Mouse (Mus musculus) ES-E14 (cell line): ENCODE data around the gene Hlcs. TPM values are rescaled to one million over a fixed set of nuclear protein-coding genes. Genes with fewer than 3 reads are reported as not detected.

Experiments used
- DNase-seq: peaks from one replicate; pipeline ENCODE4 v3.0.0-alpha.2; 2013; ENCODE audit warnings: low read depth, low spot score
- H3K27ac ChIP-seq: 2 replicates; pipeline ENCODE4 v1.5.1; 2012; ENCODE audit warnings: low read depth, mild to moderate bottlenecking, low read length, moderate library complexity, mixed read lengths; ENCODE audit not compliant: poor library complexity, insufficient read depth, severe bottlenecking
- H3K36me3 ChIP-seq: 2 replicates; pipeline ENCODE4 v1.6.1; 2012; ENCODE audit warnings: mild to moderate bottlenecking, low read length, moderate library complexity, mixed read lengths; ENCODE audit not compliant: control insufficient read depth, poor library complexity, insufficient read depth, severe bottlenecking
- H3K4me1 ChIP-seq, 2 experiments: fragments of 150-350 bp in 1 of 2; sonication (generic) in 1 of 2; 2 replicates each; pipeline ENCODE4 v1.6.1; 2012; ENCODE audit warnings: low read length in 2 of 2, mild to moderate bottlenecking in 1 of 2, mixed read lengths in 1 of 2; ENCODE audit not compliant: control insufficient read depth in 2 of 2, insufficient read depth in 2 of 2, poor library complexity in 1 of 2
- H3K4me3 ChIP-seq, 2 experiments: fragments of 150-350 bp in 1 of 2; sonication (generic) in 1 of 2; 2 replicates each; pipeline ENCODE4 v1.5.1; 2012; ENCODE audit warnings: low read length in 2 of 2, low read depth in 1 of 2, mild to moderate bottlenecking in 1 of 2, mixed read lengths in 1 of 2; ENCODE audit not compliant: insufficient read depth in 1 of 2, poor library complexity in 1 of 2, severe bottlenecking in 1 of 2
- H3K9ac ChIP-seq: 2 replicates; pipeline ENCODE4 v1.6.1; 2012; ENCODE audit warnings: low read depth, mild to moderate bottlenecking, low read length, mixed read lengths; ENCODE audit not compliant: poor library complexity, insufficient read depth, severe bottlenecking
- H3K9me3 ChIP-seq: fragments of 150-350 bp; sonication (generic); 2 replicates; pipeline ENCODE4 v1.6.1; 2012; ENCODE audit warnings: low read depth, mild to moderate bottlenecking, low read length; ENCODE audit not compliant: control insufficient read depth, insufficient read depth
- CHD2 ChIP-seq: IDR thresholded peaks from 2 replicates; pipeline ENCODE4 v1.6.1; 2014; ENCODE audit warnings: mild to moderate bottlenecking, low read depth, low read length, inconsistent platforms
- HCFC1 ChIP-seq: IDR thresholded peaks from 2 replicates; pipeline ENCODE4 v1.6.1; 2012; ENCODE audit warnings: low read length, inconsistent platforms, borderline replicate concordance; ENCODE audit not compliant: insufficient read depth
- MAFK ChIP-seq: IDR thresholded peaks from 2 replicates; pipeline ENCODE4 v1.6.1; 2014; ENCODE audit warnings: mild to moderate bottlenecking, low read depth, low read length, inconsistent platforms; ENCODE audit not compliant: insufficient read depth
- ZC3H11A ChIP-seq: IDR thresholded peaks from 2 replicates; pipeline ENCODE4 v1.6.1; 2012; ENCODE audit warnings: low read depth, mild to moderate bottlenecking, inconsistent platforms, low read length, borderline replicate concordance
- ZNF384 ChIP-seq: IDR thresholded peaks from 2 replicates; pipeline ENCODE4 v1.6.1; 2012; ENCODE audit warnings: low read depth, low read length, inconsistent platforms
- in situ Hi-C, 2 experiments: fragments of 600-800 bp; cut with MboI; formaldehyde crosslinking; loops; one replicate each; pipeline ENCODE4 v1.15.1; 2025; ENCODE audit warnings: low sequenced_read_pairs in 2 of 2, inconsistent platforms in 1 of 2; ENCODE audit not compliant: unreplicated experiment in 2 of 2
- total RNA-seq: library from RNA; depleted of rRNA; stranded (reverse); fragments of 300-350 nt; gene quantifications from 2 replicates; pipeline ENCODE4 v1.2.3, GENCODE M21; 2012

Gene Hlcs
- total RNA-seq, 1 experiment = 5.2 TPM

DNA sequence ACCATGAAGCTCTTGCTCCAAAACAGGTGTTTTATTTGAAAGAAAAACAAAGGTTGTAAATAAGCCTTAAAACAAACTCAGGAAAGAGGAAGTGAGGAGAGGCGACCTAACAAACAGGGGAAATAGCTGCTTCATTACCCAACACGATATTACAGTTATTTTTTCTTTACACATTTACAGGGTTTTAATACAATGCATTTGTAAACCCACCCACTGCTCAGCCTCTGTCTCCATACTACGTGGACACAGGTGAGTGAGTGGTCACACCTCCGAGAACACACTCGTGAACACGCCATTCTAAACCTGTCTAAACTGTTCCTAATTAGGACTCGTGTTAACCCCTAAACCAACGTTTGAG, 90.0 kb downstream of the Hlcs start:
- H3K36me3 ChIP-seq = no peaks in the 10 kb centered on the region; the same call in 1 of the 2 replicates
- no peak overlapping the region for H3K27ac ChIP-seq
- H3K4me3 ChIP-seq = no peak overlapping the region
- H3K9ac ChIP-seq = no peak overlapping the region
- H3K9me3 ChIP-seq = no peaks in the 10 kb centered on the region
- in situ Hi-C loops = no loop called here
- TF ChIP-seq ZC3H11A (no peak), ZNF384 (no peak), MAFK (no peak), HCFC1 (no peak), CHD2 (no peak)
- DNase-seq = no peak
- peaks cover 8 to 16% of the 10 kb centered on the region in 2 experiments; a peak in 3 of 4 replicates for H3K4me1 ChIP-seq

- Histone ChIP-seq H3K4me3 (no peak overlapping the region), H3K36me3 (no peaks in the 10 kb centered on the region; the same call in 1 of the 2 replicates), H3K9ac (no peak overlapping the region), H3K27ac (no peak overlapping the region), H3K4me1 (peaks cover 5 to 13% of the 10 kb centered on the region in 2 experiments; a peak in 3 of 4 replicates), H3K9me3 (no peaks in the 10 kb centered on the region)
- TF ChIP-seq ZC3H11A (no peak), MAFK (no peak), HCFC1 (no peak), CHD2 (no peak), ZNF384 (no peak)
- in situ Hi-C loops = no loop called here
- no peak for DNase-seq
Observed at GRCm38 (mm10) chr16:94222646-94223362, 90.6 kb downstream of the Hlcs start.

DNA sequence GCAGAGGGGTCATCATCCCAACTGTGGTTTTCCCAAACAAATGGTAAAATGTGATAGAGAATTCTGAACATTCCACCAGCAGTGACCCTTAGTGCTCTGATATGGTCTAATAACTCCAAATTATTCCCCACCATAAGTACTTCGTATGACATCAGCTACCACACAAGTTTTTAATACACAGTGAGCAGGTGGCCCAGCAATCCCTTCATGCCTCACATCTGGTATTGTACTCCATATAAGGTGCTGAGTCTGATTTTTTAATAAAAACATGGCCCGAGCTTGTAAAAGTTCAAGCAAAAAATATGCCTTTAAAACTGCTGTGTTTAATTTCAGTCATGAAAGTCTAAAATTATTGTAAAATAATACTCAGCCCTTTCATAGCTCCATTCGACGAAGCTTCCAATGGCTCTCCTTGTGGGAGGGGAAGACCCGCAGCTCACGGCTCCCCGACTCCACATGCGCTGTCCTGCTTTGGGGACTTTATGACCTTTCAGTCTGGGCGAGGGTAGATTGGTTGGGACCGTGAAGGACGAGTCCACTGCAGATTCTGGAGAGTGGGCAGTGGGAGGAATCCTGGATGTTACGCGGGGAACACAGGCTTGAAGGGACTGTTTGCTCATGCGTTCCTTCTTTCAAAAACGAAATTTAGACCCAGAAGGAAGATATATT, 102.5 kb downstream of the Hlcs start:
- DNase-seq = no peak
- no peak overlapping the region for H3K4me3 ChIP-seq
- in situ Hi-C loops = no loop called here
- no peaks in the 10 kb centered on the region for H3K36me3 ChIP-seq
- H3K9me3 ChIP-seq = no peaks in the 10 kb centered on the region
- no peak overlapping the region for H3K9ac ChIP-seq
- TF ChIP-seq MAFK = no peak
- no peak overlapping the region for H3K27ac ChIP-seq
- H3K4me1 ChIP-seq = no peaks in the 10 kb centered on the region; a peak in 1 of 4 replicates

- Histone ChIP-seq H3K4me3 (no peak overlapping the region), H3K9ac (no peak overlapping the region), H3K4me1 (no peaks in the 10 kb centered on the region; a peak in 1 of 4 replicates), H3K36me3 (no peaks in the 10 kb centered on the region), H3K9me3 (no peaks in the 10 kb centered on the region), H3K27ac (no peak overlapping the region)
- no peak for TF ChIP-seq ZNF384
- TF ChIP-seq MAFK = no peak
- no peak for TF ChIP-seq HCFC1
- no peak for TF ChIP-seq ZC3H11A
- TF ChIP-seq CHD2 = no peak
- in situ Hi-C loops = no loop called here
- DNase-seq = no peak
Observed at GRCm38 (mm10) chr16:94209626-94210025, 103.7 kb downstream of the Hlcs start.
